Mouse (Mus musculus) hindlimb bud, embryonic 11.5 days (tissue): ENCODE measurements around the gene Cldn14.
"Not testable (repeated sequence)": the region's sequence is repeated elsewhere in the genome, so short reads cannot be mapped to it uniquely, and the experiment has no call there.

ENCODE experiments used
- DNase-seq: peaks from one replicate; pipeline ENCODE4 v3.0.0-alpha.2; 2012; ENCODE audit warnings: low read depth, low spot score; ENCODE audit errors: extremely low spot score

Cldn14 gene

DNA sequence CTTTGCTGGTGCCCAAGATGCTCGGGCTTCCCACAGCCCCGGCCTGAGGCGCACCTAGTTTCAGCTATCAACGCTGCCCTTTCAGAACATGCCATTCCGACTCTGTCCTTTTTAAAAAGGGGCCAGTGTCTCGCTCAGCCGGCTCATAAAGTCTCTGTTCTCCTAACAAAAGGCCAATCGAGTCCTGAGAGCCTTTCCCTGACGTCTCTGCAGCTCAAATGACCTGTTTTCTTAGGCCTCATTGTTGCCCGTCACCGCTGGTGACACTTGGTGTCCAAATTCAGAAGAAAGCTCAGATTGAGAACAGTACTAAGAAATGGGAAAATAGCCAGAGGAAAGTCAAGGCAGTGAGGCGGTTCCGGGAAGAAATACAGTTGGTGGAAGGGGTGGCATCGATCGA is at the start of gene Cldn14:
Gene Cldn14 (minus strand): TSS at position 101 of the 400 bp plus-strand sequence.
- DNase-seq = no peak

DNA sequence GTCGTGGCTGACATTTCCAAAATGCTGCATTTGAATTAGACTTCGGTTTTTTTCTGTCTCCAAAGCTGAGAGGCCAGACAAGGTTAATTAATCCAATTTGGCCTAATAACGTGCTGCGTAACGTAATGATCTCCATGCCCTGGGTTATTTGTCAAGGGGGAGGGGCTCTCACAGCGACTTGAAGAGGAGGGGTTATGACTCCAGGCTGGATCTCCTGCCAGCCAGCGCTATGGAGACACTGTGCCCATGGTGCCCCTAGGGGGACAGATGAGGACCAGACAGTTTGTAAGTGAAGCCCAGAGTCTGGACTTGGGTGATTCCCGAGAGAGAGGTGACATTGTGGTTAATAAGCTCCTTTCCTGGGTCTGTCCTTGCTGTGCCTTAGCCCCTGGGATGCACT is 46.9 kb upstream of the Cldn14 start:
- no peak for DNase-seq

DNA sequence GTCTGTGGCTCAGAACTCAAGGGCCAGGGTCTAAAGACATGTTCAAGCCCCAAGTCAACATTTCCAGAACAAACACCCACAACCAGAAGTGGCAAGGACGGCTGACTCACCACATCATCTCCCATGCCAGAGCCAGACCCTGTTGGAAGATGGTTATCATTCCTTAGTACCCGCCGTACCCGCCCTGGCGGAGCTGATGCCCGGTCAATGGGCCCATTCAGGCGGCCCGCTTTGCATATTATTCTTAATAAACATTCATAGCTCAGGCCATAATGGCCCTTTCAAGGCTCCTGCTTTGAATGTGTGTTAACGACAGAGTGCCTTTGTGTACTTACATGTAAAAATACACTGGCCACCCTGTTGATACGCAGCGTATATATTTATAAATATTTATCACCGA is 46.5 kb upstream of the Cldn14 start:
- DNase-seq = no peak

DNA sequence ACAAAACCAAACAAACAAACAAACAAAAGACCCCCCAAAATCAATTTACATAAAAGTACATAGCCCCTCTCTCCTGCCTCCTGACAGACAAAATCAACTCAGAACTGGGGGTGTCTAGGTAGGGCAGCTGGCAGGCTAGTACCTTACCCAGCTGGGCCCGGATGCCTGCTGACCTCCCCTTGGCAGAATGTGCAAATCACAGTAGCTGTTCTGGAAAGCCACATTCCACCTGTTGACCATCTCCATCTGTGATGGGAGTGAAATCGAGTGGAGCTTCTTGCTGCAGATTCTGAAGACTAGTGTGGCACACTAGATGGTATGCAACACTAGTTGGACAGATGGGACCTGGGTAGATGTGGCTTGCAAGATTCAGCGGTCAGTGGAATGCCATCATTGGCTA is 41.7 kb upstream of the Cldn14 start:
- no peak for DNase-seq

DNA sequence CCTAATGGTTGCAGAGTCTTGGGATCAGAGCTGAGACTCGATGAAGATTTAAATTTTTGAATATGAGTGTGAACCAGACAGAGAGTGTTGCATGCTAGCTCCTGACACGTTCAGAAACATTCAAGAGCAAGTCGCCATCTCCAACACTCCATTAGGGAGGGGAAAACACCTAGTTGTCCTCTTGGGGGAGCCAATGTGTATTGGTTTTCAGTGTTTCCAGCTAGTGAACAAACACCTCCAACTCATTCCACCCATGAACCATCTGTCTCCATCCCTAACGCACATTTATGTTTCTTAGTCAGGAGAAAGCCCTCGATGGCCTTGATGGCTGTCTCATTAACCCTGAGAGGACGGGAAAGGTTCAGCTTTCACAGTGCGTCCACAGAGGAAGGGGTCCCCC is 36.4 kb upstream of the Cldn14 start:
- no peak for DNase-seq

DNA sequence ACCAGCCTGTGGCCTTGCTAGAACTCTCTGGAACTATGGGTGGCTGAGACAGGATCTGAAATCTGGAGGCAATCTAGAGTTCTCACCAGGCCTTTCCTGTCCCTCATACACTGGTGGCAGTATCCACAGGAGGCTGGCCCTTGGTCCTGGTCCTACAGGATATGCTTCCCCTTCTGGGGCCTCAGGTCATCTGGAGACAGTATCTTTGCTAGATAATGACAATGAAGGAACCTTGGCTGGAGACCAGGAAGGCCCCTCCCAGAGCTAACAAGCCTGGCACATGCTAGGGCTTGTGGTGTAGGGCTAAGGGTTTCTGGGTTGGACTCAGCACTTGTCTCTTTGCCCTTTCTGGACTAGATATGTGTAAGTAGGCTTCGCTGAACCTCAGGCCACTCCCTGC is 35.2 kb upstream of the Cldn14 start:
- no peak for DNase-seq

DNA sequence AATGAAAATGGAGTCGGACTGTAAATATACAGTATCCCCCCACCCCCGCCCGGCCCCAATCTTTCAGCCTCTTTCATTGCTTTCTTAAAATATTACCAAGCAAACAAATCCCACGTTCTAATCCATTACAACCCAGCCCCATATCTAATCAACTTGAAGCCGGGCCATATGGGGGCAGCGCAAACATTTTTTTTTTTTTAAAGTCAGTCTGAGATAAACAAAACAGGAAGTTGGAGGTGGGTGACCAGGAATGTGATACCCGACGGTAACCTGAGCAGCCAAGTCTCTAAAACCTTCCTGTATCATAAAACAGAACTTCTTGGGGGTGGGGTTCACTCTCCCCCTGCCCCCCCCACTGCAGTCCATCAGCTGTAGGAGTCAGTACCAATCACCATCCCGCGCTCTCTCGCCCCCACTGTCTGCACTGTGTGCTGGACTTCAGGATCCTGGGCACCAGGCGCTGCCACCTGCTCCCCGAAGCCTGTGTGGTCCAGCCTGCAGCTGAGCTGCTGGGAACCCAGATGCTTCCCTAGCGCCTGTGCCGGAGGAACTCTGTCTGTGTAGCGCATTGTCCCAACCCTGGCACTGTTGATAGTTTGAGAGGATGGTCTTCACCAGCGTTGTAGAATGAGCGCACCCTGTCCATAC is 32.6 kb upstream of the Cldn14 start:
- DNase-seq = no peak

DNA sequence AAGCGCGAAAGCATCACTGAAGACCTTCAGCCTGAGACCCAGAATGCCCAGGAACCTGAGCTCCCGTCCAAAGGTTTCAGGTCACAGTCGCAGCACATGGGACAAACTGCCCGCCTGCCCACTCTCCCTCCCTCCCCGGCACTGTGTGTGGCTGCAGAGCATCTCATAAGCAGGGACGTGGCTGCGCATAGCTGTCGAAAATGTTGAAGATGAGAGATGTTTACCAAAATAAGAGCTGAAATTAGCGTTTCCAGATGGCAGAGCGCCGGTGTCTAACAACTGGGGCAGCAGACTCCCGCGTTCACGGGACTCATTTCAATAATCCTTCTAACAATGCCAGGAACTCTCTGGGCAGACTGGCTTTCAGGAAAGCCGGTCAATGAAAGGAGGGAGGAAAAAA is 31.8 kb upstream of the Cldn14 start:
- DNase-seq = no peak

DNA sequence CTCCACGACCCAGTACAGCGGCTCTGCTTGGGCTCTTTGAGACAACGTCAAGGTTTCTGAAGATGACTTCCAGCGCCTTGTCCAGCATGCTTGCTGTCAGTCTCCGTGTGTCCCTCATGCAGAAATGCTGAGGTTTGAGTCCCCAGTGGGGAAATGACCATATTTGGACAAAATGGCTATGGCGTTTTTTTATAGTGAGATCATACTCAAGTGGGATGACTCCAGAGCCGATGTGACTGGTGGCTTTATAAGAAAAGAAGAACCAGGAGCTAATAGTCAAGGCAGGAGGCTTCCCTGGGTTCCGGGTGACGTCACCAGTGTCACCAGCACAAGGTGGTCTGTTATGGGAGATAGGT is 30.3 kb upstream of the Cldn14 start:
- no peak for DNase-seq

DNA sequence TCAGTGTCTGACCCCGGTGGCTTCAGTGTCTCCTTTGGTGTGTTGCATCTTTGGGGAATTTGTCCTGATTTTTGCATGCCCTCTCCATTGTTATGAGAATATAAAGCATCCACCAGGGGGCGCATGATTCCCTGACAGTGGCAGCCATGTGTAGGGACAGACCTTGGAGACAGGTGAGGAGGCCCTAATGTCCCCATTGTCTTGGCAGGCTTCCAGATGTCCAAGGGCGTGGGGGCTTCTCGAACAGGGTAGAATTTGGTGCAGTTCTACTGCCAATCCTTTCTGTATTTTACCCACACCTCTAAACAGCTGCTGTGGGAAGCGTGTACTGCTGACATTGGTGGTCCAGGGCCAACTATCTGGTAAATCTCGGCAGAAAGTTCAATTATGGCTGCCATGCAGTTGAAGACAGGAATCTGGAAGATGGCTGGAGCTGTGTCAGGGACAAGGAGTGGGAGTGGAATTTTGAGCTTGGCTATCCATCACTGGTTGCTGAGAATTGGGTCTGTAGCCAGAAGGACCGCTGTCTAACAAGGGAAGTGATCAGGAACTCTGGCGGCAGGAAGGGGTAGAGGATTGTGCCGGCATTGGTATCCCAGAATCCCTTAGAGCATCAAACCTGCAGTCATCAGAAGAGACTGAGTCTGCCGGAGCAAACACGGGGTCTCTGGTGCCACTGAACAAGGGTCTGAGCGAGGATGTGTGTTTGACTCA is 29.8 kb upstream of the Cldn14 start:
- no peak for DNase-seq

DNA sequence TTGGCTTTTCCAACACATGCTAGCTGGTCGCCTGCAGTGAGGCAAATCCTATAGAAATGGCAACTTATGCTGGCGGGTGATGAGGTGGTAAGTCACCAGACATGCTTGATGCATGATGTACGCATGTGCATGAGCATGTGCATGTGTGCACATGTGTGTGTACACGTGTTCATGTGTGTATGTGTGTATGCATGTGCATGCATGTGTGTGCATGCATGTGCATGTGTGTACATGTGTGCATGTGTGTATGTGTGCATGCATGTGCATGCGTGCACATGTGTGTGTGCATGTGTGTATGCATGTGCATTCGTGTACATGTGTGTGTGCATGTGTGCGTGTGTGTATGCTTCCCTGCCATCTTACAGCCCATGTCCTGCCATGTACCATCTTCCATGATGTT is 28.6 kb upstream of the Cldn14 start:
- DNase-seq = no peak

DNA sequence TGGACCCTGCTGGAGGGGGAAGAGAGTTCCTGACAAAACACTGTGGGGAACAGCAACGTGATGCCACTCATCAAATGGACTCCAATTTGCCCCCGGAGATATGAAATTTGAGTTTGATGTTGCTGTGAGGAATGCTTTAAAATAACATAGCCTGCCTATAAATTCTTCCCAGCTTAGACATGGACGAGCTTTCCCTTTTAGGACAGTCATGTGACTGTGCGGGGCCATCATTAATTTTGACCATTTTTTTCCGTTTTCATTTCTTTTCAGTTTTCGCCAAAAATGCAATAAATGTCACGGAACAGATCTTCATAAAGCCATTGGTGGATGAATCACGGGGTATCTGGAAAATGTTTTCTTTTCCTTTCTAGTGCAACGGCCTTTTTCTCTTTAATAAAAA is 25.5 kb upstream of the Cldn14 start:
- DNase-seq = no peak

DNA sequence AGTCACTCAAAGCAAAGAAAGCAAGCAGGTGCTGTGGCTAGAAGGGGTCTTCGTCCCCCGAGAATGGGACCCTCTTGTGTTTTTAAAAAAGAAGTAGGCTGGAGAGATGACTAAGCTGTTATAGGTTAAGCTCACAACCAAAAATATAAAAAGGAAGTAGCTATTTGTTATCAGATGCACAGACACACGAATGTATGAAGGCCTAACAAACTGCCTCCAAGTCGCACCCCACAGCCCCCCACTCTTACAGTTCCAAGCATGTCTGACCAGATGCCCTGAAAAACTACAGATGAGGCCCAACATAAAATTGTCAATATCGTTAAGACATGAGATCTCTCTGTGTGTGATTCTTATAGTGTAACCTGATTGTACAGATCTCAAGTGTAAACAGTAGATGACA is 23.6 kb upstream of the Cldn14 start:
- no peak for DNase-seq

DNA sequence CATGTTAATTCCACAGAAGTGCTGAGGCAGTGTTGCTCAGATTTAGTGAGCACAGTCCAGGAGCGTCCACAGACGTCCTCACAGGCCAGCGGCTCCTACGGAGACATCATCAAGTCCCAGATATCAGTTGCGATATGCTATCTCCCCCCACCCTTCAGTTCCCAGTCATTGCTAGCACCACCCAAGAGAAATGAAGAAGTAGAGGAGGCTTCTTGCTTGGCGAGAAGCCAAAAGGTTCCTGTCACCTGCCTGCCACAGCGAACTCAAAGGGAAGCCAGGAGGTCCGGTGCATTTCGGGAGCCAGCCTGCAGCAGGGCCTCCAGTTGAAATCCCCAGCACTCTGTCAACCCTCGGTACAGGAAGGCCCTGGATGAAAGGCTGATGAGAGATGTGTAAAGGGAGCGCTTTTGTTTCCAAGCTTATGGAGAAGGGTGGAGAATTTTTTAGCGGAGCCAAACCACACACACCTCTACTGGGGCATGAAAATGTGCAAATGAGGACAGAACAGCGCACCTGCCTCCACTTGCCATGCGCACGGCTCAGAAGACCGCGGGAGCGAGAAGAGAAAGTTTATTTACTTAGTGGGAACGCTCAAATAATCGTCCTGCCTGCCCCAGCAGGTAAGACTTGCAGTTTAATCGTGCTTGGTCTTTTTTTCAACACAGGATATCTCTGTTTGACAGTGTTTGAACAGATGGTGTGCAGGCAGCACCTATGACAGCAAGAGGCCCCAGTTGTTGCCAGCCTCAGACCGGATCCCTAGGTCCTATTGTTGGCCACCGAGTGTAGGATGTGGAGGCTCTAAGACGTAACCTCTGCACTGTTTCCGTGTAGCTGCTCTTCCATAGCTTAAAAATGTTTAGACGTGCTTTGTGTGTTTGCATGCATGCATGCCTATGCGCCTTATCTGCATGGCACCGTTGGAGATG is 15.0 kb upstream of the Cldn14 start:
- DNase-seq = no peak

DNA sequence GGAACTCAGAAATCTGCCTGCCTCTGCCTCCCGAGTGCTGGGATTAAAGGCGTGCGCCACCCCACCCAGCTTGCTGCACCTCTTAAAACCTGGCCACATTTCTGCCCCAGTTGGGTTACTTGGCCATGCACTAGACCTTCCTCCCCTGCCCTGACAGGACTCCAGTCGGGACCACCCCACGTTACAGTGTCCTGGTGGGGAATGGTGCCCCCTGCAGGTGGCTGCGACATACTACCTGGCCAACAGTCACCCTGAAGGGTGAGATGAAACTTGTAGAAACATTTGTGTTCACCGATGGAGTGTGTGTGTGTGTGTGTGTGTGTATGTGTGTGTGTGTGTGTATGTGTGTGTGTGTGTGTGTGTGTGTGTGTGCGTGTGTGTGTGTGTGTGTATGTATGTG is 11.1 kb upstream of the Cldn14 start:
- DNase-seq = not testable (repeated sequence)

DNA sequence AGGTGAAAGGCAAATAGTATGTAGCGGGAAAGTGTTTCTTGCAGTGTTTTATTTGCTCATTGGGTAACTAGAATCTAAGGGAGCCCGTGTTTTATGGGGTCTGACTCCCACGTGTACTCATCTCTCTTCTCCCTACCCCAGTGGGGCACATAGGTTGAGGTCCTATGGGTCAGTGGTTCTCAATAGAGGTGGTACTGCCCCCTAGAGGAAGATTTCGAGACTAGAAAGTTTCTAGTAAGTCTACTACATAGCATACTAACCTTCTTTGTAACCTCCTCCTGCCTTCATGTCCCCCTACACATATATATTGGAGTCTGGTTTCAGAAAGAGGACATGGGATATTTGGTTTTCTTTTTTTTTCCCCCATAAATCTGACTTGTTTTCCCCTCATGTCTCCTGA is 9.3 kb upstream of the Cldn14 start:
- DNase-seq = no peak

DNA sequence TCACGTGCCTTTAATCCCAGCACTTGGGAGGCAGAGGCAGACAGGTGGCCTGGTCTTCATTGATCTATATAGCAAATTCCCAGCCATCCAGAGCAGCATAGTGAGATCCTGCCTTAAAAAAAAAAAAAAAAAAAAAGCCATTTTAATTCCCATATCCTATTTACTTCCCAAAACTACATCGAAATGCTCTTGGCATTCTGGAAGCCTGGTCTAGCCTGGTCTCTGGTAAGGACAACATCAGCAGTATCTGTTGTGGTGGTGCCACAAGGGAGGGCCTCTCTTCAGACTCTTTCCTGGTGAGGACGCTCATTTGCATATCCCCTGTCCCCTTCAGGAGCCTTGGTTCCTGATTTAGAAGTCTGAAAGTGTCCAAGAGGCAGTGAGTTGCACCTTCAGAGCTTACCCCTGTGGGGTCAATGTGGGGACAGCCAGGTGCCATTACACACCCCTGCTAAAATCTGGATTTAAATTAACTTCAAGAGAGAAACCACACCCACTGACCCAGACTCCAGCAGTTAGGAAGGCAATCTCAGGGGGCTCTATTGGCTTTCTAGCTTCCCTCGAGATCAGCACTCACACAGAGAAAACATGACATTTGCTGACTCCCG is 6.0 kb upstream of the Cldn14 start:
- no peak for DNase-seq

DNA sequence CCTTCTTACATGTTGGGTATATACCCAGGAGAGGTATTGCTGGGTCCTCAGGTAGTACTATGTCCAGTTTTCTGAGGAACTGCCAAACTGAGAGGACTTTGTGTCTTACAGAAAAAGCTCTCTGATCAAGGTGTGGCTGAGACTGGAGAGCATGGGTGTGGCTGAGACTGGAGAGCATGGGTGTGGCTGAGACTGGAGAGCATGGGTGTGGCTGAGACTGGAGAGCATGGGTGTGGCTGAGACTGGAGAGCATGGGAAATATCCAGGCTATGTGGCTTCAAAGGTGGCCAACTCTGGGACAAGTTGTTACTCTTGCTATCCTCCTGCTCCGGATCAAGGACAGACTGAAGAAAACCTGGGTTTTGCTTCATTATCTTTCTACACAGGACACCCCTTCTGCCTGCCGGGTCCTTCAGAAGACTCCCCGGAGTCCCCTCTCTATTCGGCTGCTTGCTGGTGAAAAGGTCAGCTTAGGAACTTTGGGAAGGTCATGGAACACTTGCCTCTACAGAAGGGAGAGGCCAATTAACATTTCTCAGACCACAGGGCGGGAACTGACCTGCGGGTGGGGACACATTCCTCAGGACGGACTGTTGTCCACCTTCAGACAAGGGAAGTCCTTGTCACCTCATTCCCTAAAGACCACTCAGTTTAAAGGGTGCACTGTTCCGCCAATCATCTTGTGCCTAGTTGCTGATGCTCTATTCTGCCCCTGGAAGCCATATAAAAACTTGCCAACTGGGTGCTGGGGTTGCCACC is 4.9 kb upstream of the Cldn14 start:
- not testable (repeated sequence) for DNase-seq

DNA sequence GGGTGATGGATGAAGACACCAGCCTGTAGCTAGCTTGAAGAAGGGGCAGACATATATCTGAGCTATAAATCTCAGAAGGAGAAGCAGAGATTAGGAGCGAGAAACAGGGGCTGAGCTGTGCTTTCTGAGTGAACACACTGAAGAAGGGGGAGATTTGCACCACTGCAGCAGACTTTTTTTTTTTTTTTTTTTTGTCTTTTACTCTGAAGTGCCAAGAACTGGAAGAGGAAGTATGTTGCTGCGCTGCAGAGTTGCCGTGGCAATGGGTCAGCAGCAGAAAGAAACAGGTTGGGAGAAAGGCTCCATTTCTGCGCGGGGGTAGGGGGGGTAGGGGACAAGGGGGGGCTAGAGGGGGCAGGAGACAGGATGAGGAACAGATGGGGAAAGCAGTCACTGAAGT is 2.6 kb upstream of the Cldn14 start:
- no peak for DNase-seq

DNA sequence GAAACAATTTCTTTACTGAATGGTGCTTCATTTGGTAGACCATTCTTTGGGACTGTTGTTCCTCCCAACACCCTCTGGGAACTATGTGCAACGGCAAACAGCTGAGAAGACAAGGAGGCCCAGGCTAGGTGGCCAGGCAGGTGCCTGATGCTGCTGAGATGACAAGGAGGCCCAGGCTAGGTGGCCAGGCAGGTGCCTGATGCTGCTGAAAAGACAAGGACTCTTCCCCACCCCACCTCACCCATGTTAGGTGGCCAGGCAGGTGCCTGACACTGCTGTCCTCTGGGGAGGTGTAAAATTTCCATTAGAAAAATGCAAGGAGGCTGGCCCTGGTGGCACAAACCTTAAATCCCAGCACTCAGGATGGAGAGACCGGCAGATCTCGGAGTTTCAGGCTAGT is 2.0 kb upstream of the Cldn14 start:
- DNase-seq = no peak

DNA sequence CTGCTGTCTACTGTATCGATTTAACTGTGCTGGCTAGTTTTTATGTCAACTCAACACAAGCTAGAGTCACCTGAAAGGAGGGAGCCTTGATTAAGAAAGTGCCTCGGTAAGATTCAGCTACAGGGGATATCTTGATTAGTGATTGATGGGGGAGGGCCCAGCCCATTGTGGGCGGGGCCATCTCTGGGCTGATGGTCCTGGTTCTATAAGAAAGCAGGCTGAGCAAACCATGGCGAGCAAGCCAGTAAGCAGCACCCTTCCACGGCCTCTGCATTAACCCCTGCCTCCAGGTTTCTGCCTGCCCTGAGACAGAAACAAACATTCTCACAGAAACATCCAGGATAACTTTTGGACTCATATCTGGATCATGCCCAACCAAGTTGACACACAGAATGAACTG is 1.5 kb upstream of the Cldn14 start:
- no peak for DNase-seq
